Mouse (Mus musculus) gastrocnemius, postnatal 25 days (tissue): Measurements from ENCODE around the gene AI854703. TPM values are rescaled to one million over a fixed set of nuclear protein-coding genes. Genes with fewer than 3 reads are reported as not detected.
"Not testable (repeated sequence)": the region's sequence is repeated elsewhere in the genome, so short reads cannot be mapped to it uniquely, and the experiment has no call there.

Experiments
- DNase-seq: peaks from one replicate; pipeline ENCODE4 v3.0.0; 2022
- total RNA-seq, 2 experiments: library from RNA; stranded (reverse); gene quantifications; 1 replicate in 1 of 2; 2 replicates in 1 of 2; pipeline ENCODE4 v1.2.3; 2021

The AI854703 gene
- total RNA-seq, 2 experiments from 2014 or later: 0.24 to 0.38 TPM

DNA sequence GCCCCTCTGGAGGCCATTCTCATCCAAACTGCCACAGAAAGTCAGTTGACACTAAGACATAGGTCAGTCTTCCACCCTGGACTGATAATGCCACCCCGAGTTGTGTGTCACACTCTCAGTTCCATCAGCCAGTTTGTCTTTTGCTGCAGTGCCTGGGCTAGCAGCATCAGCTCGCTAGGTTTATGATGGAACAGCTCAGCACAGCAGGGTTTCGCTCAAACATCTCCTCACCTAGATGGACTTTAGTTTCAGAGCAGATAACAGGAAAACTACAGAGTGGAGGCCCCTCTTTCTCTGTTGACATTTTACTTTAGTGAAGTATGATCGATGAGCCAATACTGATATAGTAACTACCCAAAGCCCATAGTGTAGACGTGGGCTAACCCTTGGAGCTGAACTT is 11.8 kb upstream of the AI854703 start:
- no peak for DNase-seq

DNA sequence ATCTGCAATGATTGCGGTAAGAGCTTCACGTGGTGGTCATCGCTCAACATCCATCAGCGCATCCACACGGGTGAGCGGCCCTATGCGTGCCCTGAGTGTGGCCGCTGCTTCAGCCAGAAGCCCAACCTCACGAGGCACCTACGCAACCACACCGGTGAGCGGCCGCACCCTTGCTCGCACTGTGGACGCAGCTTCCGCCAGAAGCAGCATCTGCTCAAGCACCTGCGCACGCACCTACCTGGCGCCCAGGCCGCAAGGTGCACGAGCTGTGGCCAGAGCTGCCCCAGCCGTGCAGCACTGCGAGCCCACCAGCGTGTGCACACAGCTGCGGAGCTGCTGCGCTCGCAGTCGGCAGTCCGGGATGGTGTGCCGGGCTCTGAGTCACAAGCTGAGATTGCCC is 6.5 kb upstream of the AI854703 start:
- no peak for DNase-seq

DNA sequence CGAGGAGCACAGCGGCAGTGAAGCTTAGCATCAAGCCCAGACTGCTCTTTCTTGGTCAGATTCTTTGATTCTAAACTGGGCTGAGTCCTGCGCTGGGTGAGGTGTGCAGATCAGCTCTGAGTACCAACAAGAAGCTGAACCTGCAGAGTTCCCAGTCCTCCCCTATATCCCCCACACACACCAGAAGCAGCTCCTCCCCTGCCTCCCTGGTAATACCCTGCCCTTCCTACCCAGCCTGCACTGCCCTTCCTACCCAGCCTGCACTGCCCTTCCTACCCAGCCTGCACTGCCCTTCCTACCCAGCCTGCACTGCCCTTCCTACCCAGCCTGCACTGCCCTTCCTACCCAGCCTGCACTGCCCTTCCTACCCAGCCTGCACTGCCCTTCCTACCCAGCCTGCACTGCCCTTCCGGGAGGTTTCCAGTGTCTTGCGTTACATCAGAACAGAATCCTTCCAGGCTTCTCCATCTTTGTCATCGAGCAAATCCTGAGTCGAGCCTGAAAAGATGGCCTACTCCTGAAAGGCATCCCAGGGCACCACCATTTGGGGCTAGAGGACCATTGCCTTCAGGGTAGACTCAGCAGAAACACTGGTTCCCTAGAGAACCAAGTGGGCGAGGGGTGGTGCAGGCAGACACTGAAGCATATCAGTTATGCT is 4.2 kb upstream of the AI854703 start:
- DNase-seq: not testable (repeated sequence)

DNA sequence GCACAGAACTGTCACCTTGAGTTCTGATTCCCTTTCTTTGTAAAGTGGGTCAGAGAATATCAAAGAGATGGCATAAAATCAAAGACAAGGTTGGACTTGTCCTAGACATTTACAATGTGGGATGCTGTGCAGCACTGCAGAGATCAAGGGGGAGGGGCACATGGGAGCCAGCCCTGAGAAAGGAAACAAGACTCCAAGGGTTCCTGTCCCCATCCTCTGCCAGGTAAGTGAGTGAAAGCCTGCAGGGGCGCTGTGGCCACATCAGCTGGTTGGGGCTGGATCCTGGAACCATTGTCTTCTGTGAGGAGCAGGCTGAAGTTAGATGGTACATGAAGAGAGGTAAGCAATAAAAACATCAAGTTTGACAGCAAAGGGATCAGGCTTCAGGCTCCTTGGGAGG is 3.1 kb upstream of the AI854703 start:
- no peak for DNase-seq

DNA sequence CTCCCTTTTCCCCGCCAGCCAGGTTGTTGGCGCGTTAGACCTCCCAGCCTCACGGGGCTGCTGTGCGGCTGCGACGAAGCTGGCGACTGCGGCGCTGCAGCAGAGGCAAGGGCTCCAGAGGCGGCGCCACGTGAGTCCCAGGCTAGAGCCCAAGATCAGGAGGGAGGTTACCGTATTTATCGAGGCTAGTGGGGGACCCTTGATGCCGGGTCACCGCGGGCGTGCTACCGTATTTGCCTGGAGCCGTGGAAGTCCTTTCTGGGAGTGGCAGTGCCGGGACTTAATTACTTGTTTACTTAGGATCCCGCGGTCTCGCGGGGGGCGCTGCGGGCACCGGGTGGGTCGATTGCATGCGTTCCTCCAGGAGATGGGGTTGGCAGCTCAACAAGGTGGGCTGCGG is 420 bp downstream of the AI854703 start:
- peak; percentile 35 for DNase-seq

DNA sequence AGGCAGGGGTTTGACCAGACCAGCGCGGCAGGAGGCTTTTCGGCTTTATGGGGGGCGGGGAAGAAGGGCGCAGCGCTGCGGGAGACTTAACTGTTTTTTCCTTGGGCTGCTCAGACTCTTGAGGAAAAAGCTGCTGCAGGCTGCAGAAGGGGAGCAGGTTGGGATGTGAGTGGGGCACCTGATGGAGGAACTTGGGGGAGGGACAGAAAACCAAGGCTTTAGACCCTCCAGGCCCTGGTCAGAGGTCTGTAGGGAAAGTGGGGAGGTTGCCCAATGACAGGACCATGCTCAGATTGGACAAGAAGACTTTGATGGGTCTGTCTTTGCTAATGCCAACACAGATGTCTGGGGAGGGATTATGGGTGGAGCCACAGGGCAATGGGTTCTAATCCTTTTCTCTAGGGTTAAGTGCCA is 954 bp downstream of the AI854703 start:
- no peak for DNase-seq

DNA sequence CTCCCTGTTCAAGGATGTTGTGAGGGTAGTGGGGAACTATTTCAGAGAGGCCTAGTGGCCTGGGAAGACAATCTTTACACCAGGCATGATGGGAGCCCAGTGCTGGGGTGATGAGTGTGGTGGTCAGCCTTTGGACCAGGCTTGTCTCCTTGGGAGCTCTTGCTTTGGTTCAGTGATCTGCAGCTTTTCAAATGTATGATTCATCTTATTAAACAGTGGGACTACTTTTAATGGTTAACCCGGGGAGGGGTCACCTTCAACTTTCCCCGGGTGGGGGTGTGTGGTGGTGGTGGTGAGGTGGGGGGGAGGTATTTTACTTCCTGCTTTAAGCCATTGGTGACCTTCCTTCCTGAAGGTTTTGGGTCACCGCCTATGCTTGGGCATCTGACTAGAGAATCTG is 1.8 kb downstream of the AI854703 start:
- DNase-seq: no peak

DNA sequence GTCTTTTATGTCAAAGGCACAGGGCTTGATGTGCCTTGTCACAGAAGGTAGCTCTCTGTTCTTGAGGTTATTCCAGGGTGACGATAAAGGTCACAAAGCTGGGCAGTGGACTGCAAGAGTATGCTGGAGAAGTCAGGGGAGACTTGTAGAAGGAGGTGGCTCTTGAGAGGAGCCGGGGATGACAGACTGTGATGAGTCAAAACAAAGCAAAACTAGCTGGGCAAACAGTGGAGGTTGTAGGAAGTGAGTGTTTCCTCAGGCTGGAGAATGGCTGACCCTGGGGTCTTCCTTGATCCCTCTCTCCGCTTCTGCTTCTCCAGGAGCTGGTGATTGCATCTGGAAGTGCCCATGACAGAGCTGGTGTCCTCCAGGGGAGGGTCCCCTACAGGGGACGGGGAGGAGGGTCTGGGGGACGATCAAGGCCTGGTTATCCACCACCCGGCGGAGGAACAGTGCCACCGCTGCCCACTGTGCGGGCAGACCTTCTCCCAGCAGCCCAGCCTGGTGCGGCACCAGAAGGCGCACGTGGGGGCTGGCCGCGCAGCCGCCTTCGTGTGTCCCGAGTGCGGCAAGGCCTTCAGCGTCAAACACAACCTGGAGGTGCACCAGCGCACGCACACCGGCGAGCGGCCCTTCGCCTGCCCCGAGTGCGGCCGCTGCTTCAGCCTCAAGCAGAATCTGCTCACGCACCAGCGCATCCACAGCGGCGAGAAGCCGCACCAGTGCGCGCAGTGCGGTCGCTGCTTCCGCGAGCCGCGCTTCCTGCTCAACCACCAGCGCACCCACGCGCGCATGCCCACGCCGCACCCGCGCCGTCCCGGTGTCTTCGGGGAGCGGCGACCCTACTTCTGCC is 2.5 kb downstream of the AI854703 start:
- no peak for DNase-seq

DNA sequence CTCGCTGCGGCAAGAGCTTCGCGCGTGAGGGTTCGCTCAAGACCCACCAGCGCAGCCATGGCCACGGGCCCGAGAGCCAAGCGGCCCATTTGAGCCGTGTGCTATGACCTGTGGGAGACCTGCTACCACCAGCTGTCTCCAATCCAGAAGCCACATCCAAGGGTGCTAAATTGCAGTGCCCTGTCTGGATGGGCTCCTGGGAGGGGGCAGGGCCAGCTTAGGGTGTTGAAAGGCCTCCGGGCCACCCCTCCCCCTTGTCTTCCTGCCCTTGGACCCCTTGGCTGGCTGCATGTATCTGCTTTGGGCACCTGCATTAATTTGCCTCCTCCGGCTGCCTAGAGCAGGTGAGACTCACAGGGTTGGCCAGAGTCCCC is 3.1 kb downstream of the AI854703 start:
- DNase-seq: no peak

DNA sequence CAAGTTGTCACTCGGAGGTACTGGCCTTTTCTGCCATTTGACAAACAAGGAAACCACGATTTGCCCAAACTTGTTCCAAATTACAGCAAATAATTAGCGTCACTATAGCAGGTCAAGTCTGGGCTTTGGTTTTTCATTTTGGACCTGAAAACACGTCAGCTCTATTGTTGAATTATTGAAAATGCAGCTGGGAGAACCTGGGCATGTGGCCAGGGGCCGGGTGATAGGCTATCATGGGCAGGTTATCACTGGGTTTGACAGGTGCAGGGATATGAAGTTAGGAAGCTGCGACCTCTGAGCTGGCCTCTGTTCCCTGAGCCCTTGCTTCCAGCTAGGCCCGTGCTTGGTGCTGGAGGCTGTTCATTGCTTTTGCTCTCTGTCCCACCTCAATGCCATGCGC is 4.3 kb downstream of the AI854703 start:
- no peak for DNase-seq

DNA sequence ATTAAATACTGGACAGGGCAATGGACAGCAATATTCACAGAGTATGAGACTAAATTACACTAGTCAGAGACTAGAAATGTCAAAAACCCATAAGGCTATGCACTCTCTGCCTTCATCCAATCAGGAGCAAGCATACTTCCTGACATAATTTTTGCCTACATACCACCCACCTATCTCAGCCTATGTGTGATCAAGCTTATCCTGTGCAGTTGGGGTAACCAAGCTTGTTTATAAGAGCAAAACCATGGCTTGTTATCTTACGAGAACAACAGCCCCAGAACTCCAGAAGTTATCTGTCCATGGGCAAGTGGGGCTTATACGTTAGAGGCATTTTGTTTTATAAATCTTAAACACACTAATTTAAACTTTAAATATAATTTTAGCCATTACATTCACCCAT is 8.5 kb downstream of the AI854703 start:
- no peak for DNase-seq

DNA sequence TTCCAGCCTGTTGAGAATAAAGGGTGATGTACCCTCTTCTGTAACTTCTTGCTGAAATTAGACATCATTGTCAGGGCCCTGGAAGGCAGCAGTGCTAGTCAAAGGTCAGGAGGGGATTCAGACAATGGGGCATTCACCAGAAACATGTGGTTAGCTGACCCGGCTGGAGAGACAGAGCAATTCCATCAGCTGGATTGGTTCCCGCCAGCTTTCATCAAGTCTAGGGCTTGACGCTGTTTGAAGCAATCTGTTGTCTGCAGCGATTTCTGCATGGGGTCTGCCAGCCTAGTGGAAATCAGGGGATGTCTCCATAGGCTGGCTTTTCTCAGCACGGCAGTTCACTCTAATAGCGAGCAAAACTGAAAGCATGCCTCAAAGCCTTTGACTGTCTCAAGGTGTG is 10.0 kb downstream of the AI854703 start:
- no peak for DNase-seq

DNA sequence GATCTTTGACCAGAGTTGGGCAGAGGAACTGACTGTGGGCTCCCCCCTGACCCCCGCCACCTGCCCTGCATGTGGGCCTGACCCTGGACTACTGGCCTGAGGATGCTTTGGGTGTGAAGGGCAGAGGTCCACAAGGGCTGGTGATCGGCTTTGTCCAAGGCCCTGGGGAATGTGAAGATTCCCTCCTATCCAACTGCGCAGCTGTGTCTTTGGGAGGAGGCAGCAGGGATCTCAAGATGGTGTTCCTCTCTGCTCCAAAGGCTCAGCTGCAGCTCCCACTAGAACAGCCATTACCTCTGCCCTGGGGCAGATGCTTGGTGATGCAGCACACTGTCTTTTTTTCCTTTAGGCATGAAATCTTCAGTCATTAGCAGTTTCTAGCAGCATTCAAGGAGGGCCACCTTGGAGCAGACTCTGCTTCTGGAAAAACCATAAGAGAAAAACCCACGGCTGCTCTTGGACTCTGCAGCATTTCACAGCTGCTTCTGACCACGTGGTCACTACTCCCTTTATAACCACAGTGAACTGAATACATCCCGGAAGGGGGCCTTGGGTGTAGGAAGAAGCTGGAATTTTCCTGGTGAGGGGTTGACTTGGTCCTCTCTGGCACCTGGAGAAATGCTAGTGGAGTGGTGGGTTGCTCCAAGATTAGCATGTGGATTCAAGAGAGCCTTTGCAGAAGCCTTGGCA is 11.4 kb downstream of the AI854703 start:
- no peak for DNase-seq

DNA sequence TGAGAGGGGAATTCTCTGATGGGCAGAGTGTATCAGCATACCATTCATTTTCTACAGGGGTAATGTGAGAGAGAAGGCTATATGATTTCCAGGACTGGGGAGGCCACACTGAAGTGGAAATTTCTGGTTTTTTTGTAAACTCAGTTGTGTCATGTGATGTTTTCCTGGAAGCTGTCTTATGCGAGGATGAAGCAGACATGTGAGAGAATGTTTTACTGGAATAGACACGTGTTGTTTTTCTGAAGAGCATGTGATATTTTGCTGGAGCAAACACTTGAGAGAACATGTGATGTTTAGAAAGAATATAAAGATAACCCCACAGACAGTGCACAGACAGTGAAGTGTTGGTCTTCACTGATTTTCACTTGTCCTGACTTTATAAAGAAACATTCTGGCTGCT is 12.0 kb downstream of the AI854703 start:
- no peak for DNase-seq

DNA sequence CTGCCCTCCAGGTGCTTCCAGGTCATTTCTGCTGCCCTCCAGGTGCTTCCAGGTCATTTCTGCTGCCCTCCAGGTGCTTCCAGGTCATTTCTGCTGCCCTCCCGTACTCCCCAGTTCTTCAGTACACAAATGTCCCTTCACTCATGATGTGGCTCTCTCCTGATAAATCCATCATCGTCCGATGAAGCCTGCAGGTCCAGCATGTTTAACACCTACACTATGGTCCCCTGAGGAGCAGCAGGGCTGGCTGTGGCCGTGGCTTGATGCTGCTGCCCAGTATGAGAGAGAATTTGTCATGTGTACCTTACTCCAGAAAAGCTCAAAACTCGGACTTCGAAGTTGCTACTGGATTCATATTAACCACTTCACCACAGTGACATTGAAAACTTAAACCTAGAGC is 14.8 kb downstream of the AI854703 start:
- no peak for DNase-seq

DNA sequence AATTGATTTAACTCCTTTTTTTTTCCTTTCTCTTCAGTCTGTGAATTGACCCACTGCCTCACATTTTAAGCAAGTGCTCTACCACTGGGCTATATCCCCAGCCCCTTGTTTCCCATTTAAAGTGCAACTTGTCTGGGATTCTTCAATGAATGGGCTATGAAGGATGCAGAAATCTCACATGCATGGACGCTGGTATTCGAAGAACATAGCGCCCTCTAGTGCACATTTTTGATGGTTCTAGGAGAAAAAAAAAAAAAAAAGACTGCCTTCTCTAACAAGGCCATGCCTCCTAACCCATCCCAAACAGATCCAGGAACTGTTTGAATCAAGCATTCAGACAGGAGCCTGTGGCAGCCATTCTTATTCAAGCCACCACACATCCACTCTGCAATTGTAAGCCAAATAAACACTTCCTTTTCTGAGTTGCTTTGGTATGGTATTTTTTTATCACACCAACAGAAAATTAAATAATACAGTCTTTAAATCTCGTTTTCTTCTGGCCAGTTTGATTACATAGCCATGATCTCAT is 16.3 kb downstream of the AI854703 start:
- no peak for DNase-seq

DNA sequence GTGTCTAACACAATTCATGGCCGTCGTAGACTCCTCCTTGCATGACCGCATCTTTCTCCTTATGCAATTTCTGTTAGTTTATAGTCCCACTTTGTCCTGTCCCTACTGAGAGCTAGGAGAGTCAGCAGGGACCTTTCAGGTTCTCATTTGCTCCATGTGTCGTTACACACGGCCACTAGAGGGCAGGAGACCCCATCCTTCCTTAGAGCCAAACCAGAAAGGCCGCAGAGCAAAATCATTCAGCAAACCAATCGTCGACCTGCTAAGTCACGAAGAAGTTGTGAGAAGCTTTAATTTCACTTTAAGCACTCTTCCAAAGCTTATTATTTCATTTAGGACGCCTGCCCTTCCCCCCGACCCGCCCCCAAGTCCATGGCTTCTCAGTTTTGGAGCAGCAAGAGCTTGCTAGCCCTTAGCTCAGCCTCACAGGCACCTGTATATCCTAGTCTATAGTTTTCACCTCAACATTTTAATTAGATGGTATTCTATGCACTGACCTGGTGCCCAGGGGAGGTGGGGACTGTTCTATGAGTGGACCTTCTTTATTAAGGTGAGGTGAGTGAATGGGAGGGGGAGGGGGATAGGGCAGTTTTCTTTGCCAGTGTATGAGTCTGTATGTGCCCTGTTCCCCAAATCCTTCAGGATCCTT is 19.2 kb downstream of the AI854703 start:
- DNase-seq: peak; percentile 36

DNA sequence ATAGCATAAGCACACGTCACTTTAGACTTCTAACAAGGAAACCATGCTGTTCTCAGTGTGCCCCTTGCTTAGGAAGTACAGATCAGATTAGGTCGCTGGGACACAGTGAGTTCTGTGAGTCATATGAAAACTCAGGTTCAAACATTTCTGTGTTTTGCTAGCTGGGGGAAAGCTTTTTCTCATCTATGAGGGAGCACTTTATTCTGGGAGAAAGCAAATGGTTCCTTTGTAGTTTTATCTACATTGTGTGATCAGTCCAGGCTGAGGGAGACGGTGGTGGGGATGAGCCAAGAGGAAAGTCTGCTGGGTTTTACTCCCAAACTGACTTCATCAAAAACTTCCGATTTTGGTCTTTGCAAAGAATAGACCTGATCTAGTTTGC is 19.7 kb downstream of the AI854703 start:
- no peak for DNase-seq

DNA sequence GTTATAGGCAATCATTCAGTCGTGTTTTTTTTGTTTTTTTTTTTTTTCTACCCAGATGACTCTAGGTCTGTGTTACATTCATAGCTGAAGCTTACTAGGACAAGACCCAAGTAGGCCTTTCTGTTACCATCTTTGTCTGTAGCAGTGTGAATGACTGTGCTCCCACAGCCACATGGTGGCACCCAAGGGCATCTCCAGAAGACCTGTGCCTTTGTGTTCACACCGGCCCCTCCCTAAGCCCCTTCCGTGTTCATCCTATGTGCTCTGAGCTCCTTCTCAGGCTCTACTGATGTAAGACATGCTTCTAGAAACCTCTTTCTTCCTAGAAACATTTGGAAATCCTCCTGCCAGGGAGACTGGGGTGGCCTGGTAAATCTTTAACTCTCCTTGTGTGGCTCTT is 20.4 kb downstream of the AI854703 start, which contains the start of gene Gimap8:
TSS of gene Gimap8 (plus strand) at position 240 of the 400 bp plus-strand sequence.
- peak; percentile 39 for DNase-seq

DNA sequence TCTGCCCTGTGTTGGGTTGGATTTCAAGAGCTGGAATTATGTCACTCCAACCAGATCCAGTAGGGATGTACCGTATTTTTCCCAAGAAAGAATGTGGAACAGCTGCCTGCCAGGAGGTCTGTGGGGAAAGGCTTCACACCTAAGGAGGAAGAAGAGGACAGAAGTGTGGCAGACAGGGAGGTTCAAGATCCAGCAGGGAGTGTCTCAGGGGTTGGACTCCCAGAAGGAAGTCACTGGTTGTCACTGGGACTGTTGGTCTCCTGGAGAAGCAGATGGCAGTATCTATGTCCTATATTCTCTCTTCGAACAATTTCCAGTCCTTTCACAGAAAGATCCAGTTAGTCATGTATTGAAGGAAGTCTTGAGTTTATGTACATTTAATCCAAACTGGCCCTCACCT is 21.0 kb downstream of the AI854703 start:
- no peak for DNase-seq

DNA sequence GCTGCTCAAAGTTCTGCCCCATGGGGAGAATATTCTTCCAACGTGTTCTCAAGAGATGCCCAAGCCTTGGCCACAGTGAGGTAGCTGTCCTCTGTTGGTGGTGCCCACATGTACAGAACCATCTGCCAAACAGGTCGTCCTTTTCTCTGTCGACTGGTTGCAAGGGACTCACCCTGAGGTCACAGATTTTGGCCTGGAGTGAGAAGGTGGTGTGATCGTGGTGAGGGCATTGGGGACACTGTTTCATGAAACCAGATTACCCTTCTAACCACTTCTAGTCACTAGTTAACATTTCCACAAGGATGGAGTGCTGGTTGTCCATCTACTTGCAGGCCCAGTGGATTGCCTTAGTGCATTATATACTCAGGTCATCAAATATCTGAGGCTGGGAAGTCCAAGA is 22.2 kb downstream of the AI854703 start:
- DNase-seq: no peak

DNA sequence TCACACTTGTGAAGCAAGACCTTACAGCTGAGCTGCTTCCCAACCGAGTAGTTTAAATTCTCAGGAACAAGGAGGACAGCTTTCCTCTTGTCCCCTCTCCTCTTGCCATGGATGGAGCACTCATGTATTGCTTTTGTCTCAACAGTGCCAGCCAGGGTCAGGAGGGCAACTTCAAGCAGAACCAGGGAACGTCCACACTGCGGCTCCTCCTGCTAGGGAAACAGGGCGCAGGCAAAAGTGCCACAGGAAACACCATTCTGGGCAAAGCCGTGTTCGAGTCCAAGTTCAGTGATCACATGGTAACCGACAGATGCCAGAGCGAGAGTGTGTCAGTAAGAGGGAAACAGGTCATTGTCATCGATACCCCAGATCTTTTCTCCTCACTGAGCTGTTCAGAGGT is 23.5 kb downstream of the AI854703 start:
- DNase-seq: no peak

DNA sequence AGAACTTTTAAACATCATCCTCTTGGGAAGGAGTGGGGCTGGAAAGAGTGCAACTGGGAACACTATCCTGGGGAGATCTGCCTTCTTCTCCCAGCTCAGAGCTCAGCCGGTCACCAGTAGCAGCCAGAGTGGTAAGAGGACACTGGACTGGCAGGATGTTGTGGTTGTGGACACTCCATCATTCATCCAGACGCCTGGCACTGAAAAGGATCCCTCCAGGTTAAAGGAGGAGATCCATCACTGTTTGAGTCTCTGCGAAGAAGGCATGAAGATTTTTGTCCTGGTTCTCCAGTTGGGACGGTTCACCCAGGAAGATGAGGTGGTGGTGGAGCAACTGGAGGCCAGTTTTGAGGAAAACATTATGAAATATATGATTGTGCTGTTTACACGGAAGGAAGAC is 32.2 kb downstream of the AI854703 start:
- DNase-seq: no peak
